Mouse (Mus musculus) CH12.LX (cell line): ENCODE data around the gene Adam11. TPM values are rescaled to one million over a fixed set of nuclear protein-coding genes. Genes with fewer than 3 reads are reported as not detected.

ENCODE experiments used
- DNase-seq: peaks from one replicate; pipeline ENCODE4 v3.0.0-alpha.2; 2013; ENCODE audit errors: extremely low read depth
- H3K27ac ChIP-seq: 2 replicates; pipeline ENCODE4 v1.5.1; 2012; ENCODE audit warnings: low read depth, mild to moderate bottlenecking, control low read depth, moderate library complexity; ENCODE audit not compliant: insufficient read depth
- H3K27me3 ChIP-seq: replicated peaks from 2 replicates; pipeline ENCODE3; 2012; ENCODE audit warnings: inconsistent platforms
- H3K36me3 ChIP-seq, 2 experiments: replicated peaks in 1 of 2; 2 replicates each; pipeline versions ENCODE3 to v1.6.1; 2012; ENCODE audit warnings: inconsistent platforms in 1 of 2, low read length in 1 of 2, mild to moderate bottlenecking in 1 of 2, mixed read lengths in 1 of 2, moderate library complexity in 1 of 2; ENCODE audit not compliant: control insufficient read depth in 1 of 2, insufficient read depth in 1 of 2
- H3K4me1 ChIP-seq, 2 experiments: 2 replicates each; pipeline ENCODE4 v1.6.1; 2012; ENCODE audit warnings: inconsistent platforms in 1 of 2, moderate library complexity in 1 of 2; ENCODE audit not compliant: insufficient read depth in 2 of 2, control insufficient read depth in 1 of 2
- H3K4me2 ChIP-seq: 2 replicates; pipeline ENCODE4 v1.6.1; 2012; ENCODE audit warnings: low read depth, mild to moderate bottlenecking, control low read depth; ENCODE audit not compliant: poor library complexity, insufficient read depth, severe bottlenecking
- H3K4me3 ChIP-seq, 3 experiments: fragments of 150-350 bp in 1 of 3; sonication (generic) in 1 of 3; replicated peaks in 1 of 3; 2 replicates each; pipeline versions ENCODE3 to v1.5.1; 2011 to 2012; ENCODE audit warnings: low read depth in 2 of 3, low read length in 2 of 3, mild to moderate bottlenecking in 2 of 3, moderate library complexity in 2 of 3, control low read depth in 1 of 3, improper control_type of control experiment in 1 of 3, inconsistent platforms in 1 of 3, mixed read lengths in 1 of 3; ENCODE audit not compliant: poor library complexity in 1 of 3
- H3K79me2 ChIP-seq: replicated peaks from 2 replicates; pipeline ENCODE4 v1.6.1; 2012; ENCODE audit warnings: mild to moderate bottlenecking, moderate library complexity; ENCODE audit not compliant: control insufficient read depth, poor library complexity, insufficient read depth, severe bottlenecking; ENCODE audit errors: extremely low read depth
- H3K9ac ChIP-seq: 2 replicates; pipeline ENCODE4 v1.6.1; 2012; ENCODE audit warnings: low read depth, mild to moderate bottlenecking, control low read depth, moderate library complexity; ENCODE audit not compliant: insufficient read depth
- H3K9me3 ChIP-seq: replicated peaks from 2 replicates; pipeline ENCODE3; 2012; ENCODE audit warnings: low read length, inconsistent platforms, mixed read lengths
- CHD1 ChIP-seq: IDR thresholded peaks from 2 replicates; pipeline ENCODE4 v1.6.1; 2012; ENCODE audit warnings: low read depth, low read length, improper control_type of control experiment, inconsistent platforms
- CTCF ChIP-seq, 2 experiments: IDR thresholded peaks in 1 of 2; conservative IDR thresholded peaks in 1 of 2; 2 replicates each; pipeline ENCODE4 v1.5.1; 2011 to 2012; ENCODE audit warnings: low read depth in 2 of 2, low read length in 2 of 2, improper control_type of control experiment in 1 of 2, inconsistent platforms in 1 of 2, mild to moderate bottlenecking in 1 of 2, moderate library complexity in 1 of 2
- E2F4 ChIP-seq: IDR thresholded peaks from 2 replicates; pipeline ENCODE4 v1.6.1; 2011; ENCODE audit warnings: low read depth, low read length, improper control_type of control experiment; ENCODE audit not compliant: insufficient replicate concordance
- ELF1 ChIP-seq: IDR thresholded peaks from 2 replicates; pipeline ENCODE4 v1.6.1; 2014; ENCODE audit warnings: low read depth, mild to moderate bottlenecking, inconsistent platforms, low read length, improper control_type of control experiment
- EP300 ChIP-seq: IDR thresholded peaks from 2 replicates; pipeline ENCODE4 v1.6.1; 2011; ENCODE audit warnings: low read length, improper control_type of control experiment
- ETS1 ChIP-seq: conservative IDR thresholded peaks from 2 replicates; pipeline ENCODE4 v1.6.1; 2012; ENCODE audit warnings: low read depth, mild to moderate bottlenecking, inconsistent platforms, low read length, improper control_type of control experiment, moderate library complexity
- GABPA ChIP-seq: IDR thresholded peaks from 2 replicates; pipeline ENCODE4 v1.6.1; 2012; ENCODE audit warnings: low read depth, low read length, improper control_type of control experiment, inconsistent platforms; ENCODE audit not compliant: insufficient replicate concordance
- HCFC1 ChIP-seq: IDR thresholded peaks from 2 replicates; pipeline ENCODE4 v1.6.1; 2012; ENCODE audit warnings: low read depth, mild to moderate bottlenecking, inconsistent platforms, low read length, improper control_type of control experiment
- IRF4 ChIP-seq: IDR thresholded peaks from 2 replicates; pipeline ENCODE4 v1.6.1; 2014; ENCODE audit warnings: low read depth, mild to moderate bottlenecking, inconsistent platforms, low read length, improper control_type of control experiment
- JUN ChIP-seq: IDR thresholded peaks from 2 replicates; pipeline ENCODE4 v1.6.1; 2011; ENCODE audit warnings: low read depth, mild to moderate bottlenecking, low read length, improper control_type of control experiment, moderate library complexity; ENCODE audit not compliant: insufficient read depth
- MAZ ChIP-seq: IDR thresholded peaks from 2 replicates; pipeline ENCODE4 v1.6.1; 2012; ENCODE audit warnings: low read depth, mild to moderate bottlenecking, inconsistent platforms, low read length, improper control_type of control experiment, moderate library complexity
- MXI1 ChIP-seq: IDR thresholded peaks from 2 replicates; pipeline ENCODE4 v1.6.1; 2011; ENCODE audit warnings: mild to moderate bottlenecking, low read depth, low read length, improper control_type of control experiment
- NELFE ChIP-seq: IDR thresholded peaks from 2 replicates; pipeline ENCODE4 v1.6.1; 2011; ENCODE audit warnings: low read depth, low read length, improper control_type of control experiment
- NRF1 ChIP-seq: IDR thresholded peaks from 2 replicates; pipeline ENCODE4 v1.6.1; 2014; ENCODE audit warnings: low read depth, mild to moderate bottlenecking, inconsistent platforms, low read length, improper control_type of control experiment, moderate library complexity
- POLR2A ChIP-seq: IDR thresholded peaks from 2 replicates; pipeline ENCODE4 v1.6.1; 2011; ENCODE audit warnings: low read depth, mild to moderate bottlenecking, improper control_type of control experiment, low read length
- RCOR1 ChIP-seq: conservative IDR thresholded peaks from 2 replicates; pipeline ENCODE4 v1.6.1; 2012; ENCODE audit warnings: low read depth, mild to moderate bottlenecking, inconsistent platforms, low read length, improper control_type of control experiment
- TCF12 ChIP-seq: IDR thresholded peaks from 2 replicates; pipeline ENCODE4 v1.6.1; 2014; ENCODE audit warnings: low read depth, mild to moderate bottlenecking, inconsistent platforms, low read length, improper control_type of control experiment
- UBTF ChIP-seq: IDR thresholded peaks from 2 replicates; pipeline ENCODE4 v1.6.1; 2012; ENCODE audit warnings: low read depth, mild to moderate bottlenecking, inconsistent platforms, low read length, improper control_type of control experiment, moderate library complexity
- USF1 ChIP-seq: IDR thresholded peaks from 2 replicates; pipeline ENCODE4 v1.6.1; 2014; ENCODE audit warnings: low read depth, mild to moderate bottlenecking, inconsistent platforms, low read length, improper control_type of control experiment
- ZMIZ1 ChIP-seq: IDR thresholded peaks from 2 replicates; pipeline ENCODE4 v1.6.1; 2012; ENCODE audit warnings: low read depth, mild to moderate bottlenecking, inconsistent platforms, low read length, improper control_type of control experiment
- ZNF384 ChIP-seq: IDR thresholded peaks from 2 replicates; pipeline ENCODE4 v1.6.1; 2012; ENCODE audit warnings: low read depth, low read length, improper control_type of control experiment, inconsistent platforms
- dilution Hi-C: fragments of 300-500 bp; cut with MboI; formaldehyde crosslinking; loops from 2 replicates; pipeline ENCODE4 v1.14.3; 2020; ENCODE audit warnings: low sequenced_read_pairs; ENCODE audit not compliant: extremely low pct_unique_long_range_greater_than_20kb, extremely low pct_ligation_motif_present
- in situ Hi-C: fragments of 300-500 bp; cut with MboI; formaldehyde crosslinking; loops from 3 replicates; pipeline ENCODE4 v1.14.3; 2019; ENCODE audit warnings: low sequenced_read_pairs, low pct_ligation_motif_present, low pct_unique_long_range_greater_than_20kb, mixed read lengths
- polyA plus RNA-seq: library from polyadenylated mRNA; unstranded; fragments of >175 nt; gene quantifications from 2 replicates; pipeline ENCODE4 v1.2.1, GENCODE M21; 2012; ENCODE audit warnings: low read depth; ENCODE audit not compliant: insufficient read length
- total RNA-seq, 2 experiments: library from RNA; depleted of rRNA; stranded (reverse); fragments of 300-350 nt in 1 of 2; fragments of >200 nt in 1 of 2; gene quantifications; 2 replicates each; pipeline ENCODE4 v1.2.3; 2012 to 2014

The Adam11 gene
- total and polyA plus RNA-seq, 3 experiments: not detected

- no peak for TF ChIP-seq ELF1
- TF ChIP-seq USF1: no peak
- no peak for TF ChIP-seq TCF12
- TF ChIP-seq POLR2A: no peak
- TF ChIP-seq CHD1: no peak
- no peak for TF ChIP-seq CTCF (conservative IDR thresholded peaks at IDR 0.05 in 1 of 2, IDR thresholded peaks at IDR 0.05 in 1 of 2; ENCODE audit: low read depth in 2 of 2, low read length in 2 of 2)
- no peak for TF ChIP-seq RCOR1
- TF ChIP-seq MXI1: no peak
- no peak for TF ChIP-seq IRF4
- TF ChIP-seq MAZ: no peak
- no peak for TF ChIP-seq ZNF384
- TF ChIP-seq GABPA: no peak
- TF ChIP-seq ZMIZ1: no peak
- TF ChIP-seq NELFE: no peak
- no peak overlapping the region for H3K4me2 ChIP-seq
- H3K9me3 ChIP-seq: no peaks in the 10 kb centered on the region
- H3K4me1 ChIP-seq: peaks cover 0 to 5% of the 10 kb centered on the region in 2 experiments; a peak in 2 of 4 replicates
- no peaks in the 10 kb centered on the region for H3K79me2 ChIP-seq
- no peak overlapping the region for H3K27ac ChIP-seq
- in situ Hi-C loops: no loop called here
- dilution Hi-C loops: no loop called here
- no peak for DNase-seq
- no peak overlapping the region for H3K4me3 ChIP-seq
- H3K9ac ChIP-seq: no peak overlapping the region
- peaks cover 96% of the 10 kb centered on the region for H3K27me3 ChIP-seq
- no peaks in the 10 kb centered on the region for H3K36me3 ChIP-seq
These were observed 6.8 kb upstream of the Adam11 start for GRCm38 (mm10) chr11:102754416-102754815.

GRCm38 (mm10) chr11:102755391-102755790 lies 5.8 kb upstream of the Adam11 start:
- Histone ChIP-seq H3K79me2 (no peaks in the 10 kb centered on the region), H3K9ac (no peak overlapping the region), H3K36me3 (no peaks in the 10 kb centered on the region), H3K27ac (no peak overlapping the region), H3K4me2 (no peak overlapping the region), H3K27me3 (peaks cover 96% of the 10 kb centered on the region), H3K9me3 (no peaks in the 10 kb centered on the region), H3K4me3 (no peak overlapping the region), H3K4me1 (peaks cover 0 to 5% of the 10 kb centered on the region in 2 experiments; a peak in 2 of 4 replicates)
- dilution Hi-C loops: no loop called here
- TF ChIP-seq GABPA (no peak), MAZ (no peak), E2F4 (no peak), NRF1 (no peak), POLR2A (no peak), JUN (no peak), HCFC1 (no peak), IRF4 (no peak), EP300 (no peak), ZMIZ1 (no peak), ETS1 (no peak), UBTF (no peak)
- in situ Hi-C loops: no loop called here
- DNase-seq: no peak
